Mouse (Mus musculus): ENCODE results near the gene Gm17655.

DNA sequence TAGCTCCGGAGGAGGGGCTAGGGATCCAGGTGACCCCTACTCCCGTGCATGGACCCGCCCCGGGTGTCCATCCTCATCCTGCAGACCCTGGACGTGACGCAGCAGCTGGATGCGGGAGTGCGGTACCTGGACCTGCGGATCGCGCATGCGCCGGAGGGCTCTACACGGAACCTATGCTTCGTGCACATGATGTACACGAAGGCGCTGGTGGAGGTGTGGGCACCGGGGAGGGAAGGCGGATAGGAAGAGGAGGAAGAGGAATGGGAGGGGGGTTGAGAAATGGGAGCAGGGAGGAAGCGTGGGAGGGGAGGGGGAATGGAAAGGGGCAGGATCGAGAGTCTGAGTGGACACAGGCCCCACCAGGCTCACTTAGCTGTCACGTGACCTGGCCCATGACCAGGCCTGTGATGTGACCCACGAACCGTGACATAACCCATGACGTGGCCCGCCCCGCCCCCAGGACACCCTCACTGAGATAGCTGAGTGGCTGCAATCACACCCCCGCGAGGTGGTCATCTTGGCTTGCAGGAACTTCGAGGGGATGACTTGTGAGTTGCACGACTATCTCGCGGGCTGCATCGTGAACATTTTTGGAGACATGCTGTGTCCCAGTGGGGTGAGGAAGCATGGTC lies 29.5 kb upstream of the Gm17655 start:
- TF ChIP-seq POLR2A (IDR thresholded peaks at IDR 0.05; ENCODE audit: extremely low read depth, insufficient read depth, low read length) (peak; percentile 52; the same call in 1 of the 2 replicates), CTCF (IDR thresholded peaks at IDR 0.05; ENCODE audit: extremely low read depth, insufficient read depth, low read length) (no peak)
